Mouse (Mus musculus) C2C12 (cell line): ENCODE measurements around the gene Gm10226. TPM values are rescaled to one million over a fixed set of nuclear protein-coding genes. Genes with fewer than 3 reads are reported as not detected.
"Not testable (repeated sequence)": the region's sequence is repeated elsewhere in the genome, so short reads cannot be mapped to it uniquely, and the experiment has no call there.

Source experiments
- H3K27me3 ChIP-seq: one replicate; pipeline ENCODE4 v1.6.1; 2011; ENCODE audit not compliant: control insufficient read depth, insufficient read depth, insufficient read length
- H3K36me3 ChIP-seq: one replicate; pipeline ENCODE4 v1.6.1; 2011; ENCODE audit not compliant: control insufficient read depth, insufficient read depth
- H3K4me3 ChIP-seq: one replicate; pipeline ENCODE4 v1.5.1; 2011; ENCODE audit warnings: mild to moderate bottlenecking, control low read depth; ENCODE audit not compliant: poor library complexity, insufficient read depth, severe bottlenecking
- H3K79me2 ChIP-seq: one replicate; pipeline ENCODE4 v1.6.1; 2011; ENCODE audit not compliant: control insufficient read depth, insufficient read depth
- H3K79me3 ChIP-seq: one replicate; pipeline ENCODE4 v1.6.1; 2011; ENCODE audit warnings: low read depth, control low read depth
- H3ac ChIP-seq: one replicate; pipeline ENCODE3; 2011; ENCODE audit warnings: low read depth; ENCODE audit not compliant: control insufficient read depth, insufficient read length
- CEBPB ChIP-seq: IDR thresholded peaks from one replicate; pipeline ENCODE4 v1.6.1; 2011; ENCODE audit warnings: low read depth, mild to moderate bottlenecking, control low read depth, moderate library complexity
- CTCF ChIP-seq: IDR thresholded peaks from one replicate; pipeline ENCODE4 v1.5.1; 2011; ENCODE audit not compliant: control insufficient read depth, insufficient read depth, insufficient read length
- FOSL1 ChIP-seq: IDR thresholded peaks from one replicate; pipeline ENCODE4 v1.8.0; 2011; ENCODE audit warnings: mild to moderate bottlenecking, low read length; ENCODE audit not compliant: poor library complexity, insufficient read depth, severe bottlenecking
- MAX ChIP-seq: IDR thresholded peaks from one replicate; pipeline ENCODE4 v1.6.1; 2011; ENCODE audit warnings: mild to moderate bottlenecking, control low read depth
- MYOD1 ChIP-seq: IDR thresholded peaks from one replicate; pipeline ENCODE4 v1.6.1; 2011; ENCODE audit warnings: low read depth; ENCODE audit not compliant: control insufficient read depth, insufficient read length
- MYOG ChIP-seq: IDR thresholded peaks from one replicate; pipeline ENCODE4 v1.6.1; 2011; ENCODE audit not compliant: control insufficient read depth, insufficient read length; ENCODE audit errors: extremely low read depth
- USF1 ChIP-seq: IDR thresholded peaks from one replicate; pipeline ENCODE4 v1.6.1; 2011; ENCODE audit warnings: low read depth, mild to moderate bottlenecking, control low read depth, moderate library complexity
- long read RNA-seq, 2 experiments: library from polyadenylated mRNA; unstranded; transcript quantifications; one replicate each; pipeline ENCODE4 v2.0.0; 2019 to 2020
- polyA plus RNA-seq: library from polyadenylated mRNA; unstranded; fragments of >200 nt; fragmentation: generic; extraction: Trizol; gene quantifications from one replicate; pipeline ENCODE4 v1.2.1, GENCODE M21; 2012; ENCODE audit warnings: missing spikeins

Gm10226 gene
- polyA plus RNA-seq = not detected
- long read RNA-seq, experiment 1 = 0 reads
- long read RNA-seq, experiment 2 = 0 reads

GRCm38 (mm10) chr17:21691560-21691959 is at the start of gene Gm10226:
TSS of gene Gm10226 (plus strand) at chr17:21691860.
- no peak within 1 kb of the TSS for H3K4me3 ChIP-seq
- peaks cover 10% of the 10 kb centered on the region for H3K36me3 ChIP-seq
- H3ac ChIP-seq = no peak within 1 kb of the TSS
- H3K79me2 ChIP-seq = no peaks in the 10 kb centered on the region
- H3K27me3 ChIP-seq = no peaks in the 10 kb centered on the region
- H3K79me3 ChIP-seq = no peaks in the 10 kb centered on the region
- TF ChIP-seq MYOD1 (no peak), CEBPB (no peak), CTCF (no peak), FOSL1 (no peak), MYOG (no peak), MAX (no peak), USF1 (no peak)

GRCm38 (mm10) chr17:21648791-21649190 is 42.9 kb upstream of the Gm10226 start:
- no peaks in the 10 kb centered on the region for H3K36me3 ChIP-seq
- no peak for TF ChIP-seq MYOD1
- no peak for TF ChIP-seq MAX
- no peak for TF ChIP-seq CEBPB
- no peak for TF ChIP-seq MYOG
- TF ChIP-seq USF1 = no peak
- TF ChIP-seq FOSL1 = no peak
- TF ChIP-seq CTCF = no peak
- no peaks in the 10 kb centered on the region for H3K79me3 ChIP-seq
- no peaks in the 10 kb centered on the region for H3K27me3 ChIP-seq
- no peaks in the 10 kb centered on the region for H3K79me2 ChIP-seq
- no peak overlapping the region for H3ac ChIP-seq
- no peak overlapping the region for H3K4me3 ChIP-seq

- Histone ChIP-seq H3ac (no peak overlapping the region), H3K4me3 (peak overlapping the region; percentile 8), H3K36me3 (no peaks in the 10 kb centered on the region), H3K79me2 (no peaks in the 10 kb centered on the region), H3K27me3 (no peaks in the 10 kb centered on the region), H3K79me3 (no peaks in the 10 kb centered on the region)
- no peak for TF ChIP-seq FOSL1
- no peak for TF ChIP-seq MAX
Measured at GRCm38 (mm10) chr17:21649936-21650335, 41.7 kb upstream of the Gm10226 start.

- peak within 1 kb of the TSS; percentile 23 for H3K4me3 ChIP-seq
Measured at GRCm38 (mm10) chr17:21650364-21650907, 41.2 kb upstream of the Gm10226 start, which contains the start of gene Zfp983. TSS of gene Zfp983 (plus strand) at chr17:21650624.

GRCm38 (mm10) chr17:21678826-21679225 is 12.8 kb upstream of the Gm10226 start:
- H3K79me3 ChIP-seq, H3K36me3 ChIP-seq, H3ac ChIP-seq, H3K27me3 ChIP-seq, H3K4me3 ChIP-seq, H3K79me2 ChIP-seq: not testable (repeated sequence)

More at GRCm38 (mm10) chr17:21650364-21650907, 41.2 kb upstream of the Gm10226 start, which contains the start of gene Zfp983:
- not testable (repeated sequence) for H3K79me3 ChIP-seq, H3K79me2 ChIP-seq, H3K27me3 ChIP-seq, H3ac ChIP-seq, H3K36me3 ChIP-seq

GRCm38 (mm10) chr17:21679273-21680018 is 12.2 kb upstream of the Gm10226 start:
- Histone ChIP-seq H3K79me3 (no peaks in the 10 kb centered on the region), H3K27me3 (no peaks in the 10 kb centered on the region), H3K79me2 (no peaks in the 10 kb centered on the region), H3ac (no peak overlapping the region), H3K4me3 (peak overlapping the region; percentile 28), H3K36me3 (no peaks in the 10 kb centered on the region)
- TF ChIP-seq CEBPB (no peak), MYOG (no peak), MYOD1 (no peak), FOSL1 (peak; percentile 34), USF1 (no peak), MAX (no peak), CTCF (peak; percentile 8)

- not testable (repeated sequence) for H3K27me3 ChIP-seq, H3K79me3 ChIP-seq, H3K79me2 ChIP-seq, H3K36me3 ChIP-seq
- Histone ChIP-seq H3ac (peak overlapping the region; percentile 69), H3K4me3 (peak overlapping the region; percentile 28)
Measured at GRCm38 (mm10) chr17:21680019-21680376, 11.7 kb upstream of the Gm10226 start.
